Comparison of ENCODE assay signal across 12 mouse cellular contexts in genomic region chr14:18758003-18758402, GRCm38 (mm10).
"Had no signal": no experiment of that assay in that cellular context is flagged by ENCODE, and none has a peak within 500 bp of the region (broad histone marks: within the 10 kb centered on the region; RNA-seq: fewer than 3 reads in every experiment).

No protein-coding gene starts in this region.

- H3K36me3 ChIP-seq: hindbrain, embryonic 15.5 days; limb, embryonic 10.5 days; liver, embryonic 13.5 days; lung, embryonic 15.5 days had no signal

- H3K9me3 ChIP-seq: hindbrain, embryonic 15.5 days; limb, embryonic 10.5 days; liver, embryonic 13.5 days; lung, embryonic 15.5 days had no signal

- H3K27me3 ChIP-seq: hindbrain, embryonic 15.5 days; liver, embryonic 13.5 days; lung, embryonic 15.5 days; megakaryocyte, embryonic 14.5 days had no signal

- DNase-seq: liver, embryonic 13.5 days; liver, postnatal 0 days; lung, postnatal 14 days; right cerebral cortex, postnatal 14 days; thymus, postnatal 36 days had no signal

- H3K27ac ChIP-seq: hindbrain, embryonic 15.5 days; left cerebral cortex, adult 2 months; limb, embryonic 10.5 days; liver, embryonic 13.5 days; lung, embryonic 15.5 days; macrophage had no signal

- ATAC-seq: liver, postnatal 0 days had no signal

- H3K4me2 ChIP-seq: hindbrain, embryonic 15.5 days; liver, embryonic 13.5 days; lung, embryonic 15.5 days; midbrain, embryonic 11.5 days had no signal

- H3K4me3 ChIP-seq: hindbrain, embryonic 15.5 days; left cerebral cortex, adult 2 months; limb, embryonic 10.5 days; liver, embryonic 13.5 days; lung, embryonic 15.5 days had no signal

- H3K9ac ChIP-seq: hindbrain, embryonic 15.5 days; liver, embryonic 13.5 days; liver, postnatal 0 days; lung, embryonic 15.5 days had no signal

- H3K4me1 ChIP-seq: limb, embryonic 10.5 days; liver, embryonic 13.5 days; lung, embryonic 15.5 days; megakaryocyte, embryonic 14.5 days had no signal
